In genomic region chr8:122636803-122637175, GRCm38 (mm10) we compare ENCODE assay signal across 14 mouse cellular contexts. TPM values are rescaled to one million over a fixed set of nuclear protein-coding genes. Genes with fewer than 3 reads are reported as not detected.
DNase-seq lines count a peak whose midpoint lies in the region; ATAC-seq and TF ChIP-seq lines count a peak whose summit lies in the region.
"Had no signal": no experiment of that assay in that cellular context is flagged by ENCODE, and none has a peak within 500 bp of the region (broad histone marks: within the 10 kb centered on the region; RNA-seq: fewer than 3 reads in every experiment).

No protein-coding gene starts in this region.

- H3K27ac ChIP-seq in liver, embryonic 14.5 days, result peak overlapping the region; percentile 70
- no peak overlapping the region for H3K27ac ChIP-seq in liver, embryonic 11.5 days (ENCODE audit: low read depth, low read length)
- peak overlapping the region; percentile 11; the same call in 1 of the 2 replicates for H3K27ac ChIP-seq in limb, embryonic 10.5 days
- H3K27ac ChIP-seq in stomach, postnatal 0 days (replicated peaks), result peak overlapping the region; percentile 61; the same call in 1 of the 2 replicates

- H3K4me2 ChIP-seq in liver, embryonic 14.5 days (ENCODE audit: low read depth), result peak overlapping the region; percentile 47
- no peak overlapping the region for H3K4me2 ChIP-seq in liver, embryonic 11.5 days
- no peak overlapping the region for H3K4me2 ChIP-seq in stomach, postnatal 0 days (replicated peaks; ENCODE audit: low read depth)

- peaks cover 16 to 18% of the 10 kb centered on the region in 2 experiments for H3K4me1 ChIP-seq in liver, embryonic 14.5 days (replicated peaks; ENCODE audit: control insufficient read depth in 2 of 2, insufficient read depth in 2 of 2, low read length in 1 of 2)
- H3K4me1 ChIP-seq in liver, embryonic 11.5 days (replicated peaks; ENCODE audit: control insufficient read depth, insufficient read depth, low read length), result peaks cover 23% of the 10 kb centered on the region
- peaks cover 62% of the 10 kb centered on the region for H3K4me1 ChIP-seq in limb, embryonic 10.5 days
- peaks cover 7% of the 10 kb centered on the region for H3K4me1 ChIP-seq in stomach, postnatal 0 days (replicated peaks; ENCODE audit: control insufficient read depth, insufficient read depth)

- no peak for ATAC-seq in liver, embryonic 14.5 days (ENCODE audit: insufficient read depth)
- no peak for ATAC-seq in liver, embryonic 11.5 days (replicated peaks; ENCODE audit: low FRiP score)
- ATAC-seq in stomach, postnatal 0 days (ENCODE audit: low FRiP score, low TSS enrichment), result no peak
- ATAC-seq: forebrain, postnatal 0 days had no signal

- 61% methylated on average over 9 of the region's 9 CpGs for WGBS in liver, embryonic 14.5 days (ENCODE audit: insufficient replicate concordance)
- 67% methylated on average over 9 of the region's 9 CpGs for WGBS in liver, embryonic 11.5 days
- WGBS in limb, embryonic 10.5 days, result 68% methylated on average over 9 of the region's 9 CpGs
- WGBS in stomach, postnatal 0 days, result 39% methylated on average over 9 of the region's 9 CpGs

- no peak overlapping the region for H3K9ac ChIP-seq in liver, embryonic 14.5 days (replicated peaks)
- H3K9ac ChIP-seq in liver, embryonic 11.5 days (ENCODE audit: low read depth, low read length), result no peak overlapping the region
- no peak overlapping the region for H3K9ac ChIP-seq in stomach, postnatal 0 days (ENCODE audit: low read length)
- H3K9ac ChIP-seq: forebrain, postnatal 0 days had no signal

- peaks cover 25% of the 10 kb centered on the region for H3K36me3 ChIP-seq in liver, embryonic 14.5 days (replicated peaks; ENCODE audit: control insufficient read depth, insufficient read depth, low read depth)
- peaks cover 23% of the 10 kb centered on the region for H3K36me3 ChIP-seq in liver, embryonic 11.5 days (ENCODE audit: control insufficient read depth, insufficient read depth, low read length)
- H3K36me3 ChIP-seq in limb, embryonic 10.5 days, result peaks cover 36% of the 10 kb centered on the region
- H3K36me3 ChIP-seq in stomach, postnatal 0 days (ENCODE audit: control insufficient read depth, insufficient read depth, low read length), result peaks cover 2% of the 10 kb centered on the region; the same call in 1 of the 2 replicates

- no peak for TF ChIP-seq CTCF in liver, embryonic 14.5 days (IDR thresholded peaks at IDR 0.05; ENCODE audit: low read depth)
- TF ChIP-seq CTCF in stomach, postnatal 0 days (IDR thresholded peaks at IDR 0.05; ENCODE audit: low read depth), result no peak

- no peak for TF ChIP-seq EP300 in liver, embryonic 14.5 days (IDR thresholded peaks at IDR 0.05; ENCODE audit: low read depth)
- TF ChIP-seq EP300 in stomach, postnatal 0 days (optimal IDR thresholded peaks at IDR 0.05), result no peak

- H3K27me3 ChIP-seq in liver, embryonic 14.5 days (ENCODE audit: control insufficient read depth, insufficient read depth, low read length), result no peaks in the 10 kb centered on the region
- H3K27me3 ChIP-seq in liver, embryonic 11.5 days (replicated peaks; ENCODE audit: control insufficient read depth, insufficient read depth, low read length), result no peaks in the 10 kb centered on the region
- no peaks in the 10 kb centered on the region for H3K27me3 ChIP-seq in limb, embryonic 10.5 days (ENCODE audit: low read depth, poor library complexity, severe bottlenecking)
- no peaks in the 10 kb centered on the region for H3K27me3 ChIP-seq in stomach, postnatal 0 days (ENCODE audit: control insufficient read depth, insufficient read depth, low read length)

- no peaks in the 10 kb centered on the region for H3K9me3 ChIP-seq in liver, embryonic 14.5 days (ENCODE audit: control insufficient read depth, low read length)
- H3K9me3 ChIP-seq in liver, embryonic 11.5 days (ENCODE audit: control insufficient read depth, low read length), result no peaks in the 10 kb centered on the region
- H3K9me3 ChIP-seq in limb, embryonic 10.5 days (replicated peaks), result no peaks in the 10 kb centered on the region
- no peaks in the 10 kb centered on the region for H3K9me3 ChIP-seq in stomach, postnatal 0 days (ENCODE audit: control insufficient read depth, low read length)
- H3K9me3 ChIP-seq: G1E had no signal

- H3K4me3 ChIP-seq in liver, embryonic 14.5 days (ENCODE audit: insufficient read depth in 1 of 2, low read depth in 2 of 2, low read length in 2 of 2), result no peak overlapping the region
- no peak overlapping the region for H3K4me3 ChIP-seq in liver, embryonic 11.5 days (ENCODE audit: low read depth, low read length)
- H3K4me3 ChIP-seq in limb, embryonic 10.5 days, result no peak overlapping the region
- no peak overlapping the region for H3K4me3 ChIP-seq in stomach, postnatal 0 days (ENCODE audit: low read depth, low read length)

- DNase-seq in liver, embryonic 14.5 days (ENCODE audit: low read depth in 3 of 3, low spot score in 3 of 3), result peak in 1 of 3 experiments; percentile 11
- no peak for DNase-seq in liver, embryonic 11.5 days (ENCODE audit: low spot score)
- peak; percentile 46 for DNase-seq in heart, adult 8-10 months (ENCODE audit: low spot score)
- DNase-seq in limb, embryonic 10.5 days (ENCODE audit: low spot score), result no peak
- DNase-seq in stomach, postnatal 0 days (ENCODE audit: low spot score), result peak; percentile 67
- no peak for DNase-seq in lung, postnatal 14 days
- no peak for DNase-seq in layer of hippocampus, adult 8-10 months (ENCODE audit: low spot score in 2 of 2)
- DNase-seq: adrenal gland, postnatal 25 days; forebrain, postnatal 0 days; layer of hippocampus, adult 9-11 months; spleen, adult 18-20 months had no signal

RNA-seq across cellular contexts. Expression of gene Pabpn1l, which starts 14.2 kb away (rescaled TPM):
- polyA plus RNA-seq in liver, embryonic 14.5 days (2012; rRNA removed), result 0.03 TPM in 1 of 2 replicates, not detected in the other
- polyA plus RNA-seq in liver, embryonic 14.5 days (2014; fragmentation: Nextera tagmentation; extraction: Ambion mirVana), result not detected in 2 replicates
- polyA plus RNA-seq in liver, embryonic 11.5 days (2014; fragmentation: Nextera tagmentation; extraction: Ambion mirVana), result not detected in 2 replicates
- under 1 TPM in 2 of 4 experiments, not detected in 2; 0.24 to 0.57 TPM for total RNA-seq in heart, adult 8-10 months (2022)
- polyA plus RNA-seq in limb, embryonic 10.5 days (2016; fragmentation: Nextera tagmentation; extraction: Ambion mirVana), result not detected in 2 replicates
- 0.08 TPM in 1 of 2 replicates, not detected in the other for polyA plus RNA-seq in stomach, postnatal 0 days (2015; fragmentation: Nextera tagmentation; extraction: Ambion mirVana)
- total RNA-seq in layer of hippocampus, adult 8-10 months (2022), result not detected
- total RNA-seq: adrenal gland, postnatal 25 days; forebrain, postnatal 0 days had no signal
- polyA plus RNA-seq: cortical plate, adult 2 months; forebrain, postnatal 0 days; G1E; neural tube, embryonic 11.5 days had no signal

RNA-seq across cellular contexts. Expression of gene Trappc2l, which starts 25.3 kb away (rescaled TPM):
- polyA plus RNA-seq in liver, embryonic 14.5 days (2012; rRNA removed), result 15.5 and 27.9 TPM in 2 replicates
- 32.5 and 35.4 TPM in 2 replicates for polyA plus RNA-seq in liver, embryonic 14.5 days (2014; fragmentation: Nextera tagmentation; extraction: Ambion mirVana)
- 40.3 and 44.6 TPM in 2 replicates for polyA plus RNA-seq in liver, embryonic 11.5 days (2014; fragmentation: Nextera tagmentation; extraction: Ambion mirVana)
- total RNA-seq in heart, adult 8-10 months (2022), result 10 to 100 TPM; 62.8 to 66.2 (median 63.3) TPM
- 49.4 and 51.5 TPM in 2 replicates for polyA plus RNA-seq in limb, embryonic 10.5 days (2016; fragmentation: Nextera tagmentation; extraction: Ambion mirVana)
- 48.0 and 49.5 TPM in 2 replicates for polyA plus RNA-seq in stomach, postnatal 0 days (2015; fragmentation: Nextera tagmentation; extraction: Ambion mirVana)
- total RNA-seq in layer of hippocampus, adult 8-10 months (2022), result 10 to 100 TPM; 72.6 to 90.6 (median 75.3) TPM

RNA-seq across cellular contexts. Expression of gene Galns, which starts 25.5 kb away (rescaled TPM):
- 4.3 and 4.6 TPM in 2 replicates for polyA plus RNA-seq in liver, embryonic 14.5 days (2012; rRNA removed)
- 3.8 and 4.7 TPM in 2 replicates for polyA plus RNA-seq in liver, embryonic 14.5 days (2014; fragmentation: Nextera tagmentation; extraction: Ambion mirVana)
- polyA plus RNA-seq in liver, embryonic 11.5 days (2014; fragmentation: Nextera tagmentation; extraction: Ambion mirVana), result 6.5 and 6.6 TPM in 2 replicates
- total RNA-seq in heart, adult 8-10 months (2022), result 1 to 10 TPM; 3.5 to 5.2 (median 4.4) TPM
- 4.0 and 5.7 TPM in 2 replicates for polyA plus RNA-seq in limb, embryonic 10.5 days (2016; fragmentation: Nextera tagmentation; extraction: Ambion mirVana)
- 8.2 TPM in 2 replicates for polyA plus RNA-seq in stomach, postnatal 0 days (2015; fragmentation: Nextera tagmentation; extraction: Ambion mirVana)
- total RNA-seq in layer of hippocampus, adult 8-10 months (2022), result 10 to 100 TPM in 2 of 4 experiments, 1 to 10 TPM in 2; 8.0 to 16.5 (median 11.9) TPM

Comparison
In these comparisons a context has a peak if more than half of its experiments do, and no peak if none do; other contexts are left out.
1. DNase-seq: peak in heart, adult 8-10 months (single experiment) and stomach, postnatal 0 days (single experiment); none in liver, embryonic 11.5 days (single experiment), limb, embryonic 10.5 days (single experiment), lung, postnatal 14 days (single experiment) and layer of hippocampus, adult 8-10 months (0 of 2).